Mouse (Mus musculus): Measurements from ENCODE around the gene Ror2. TPM values are rescaled to one million over a fixed set of nuclear protein-coding genes. Genes with fewer than 3 reads are reported as not detected.

Ror2 gene
- total RNA-seq, 1 experiment from 2014 or later = 0.35 TPM

- ATAC-seq (replicated peaks in 1 of 2; ENCODE audit: insufficient read depth in 1 of 2, low FRiP score in 2 of 2, low TSS enrichment in 1 of 2, low read depth in 1 of 2, poor library complexity in 2 of 2, severe bottlenecking in 2 of 2) = peak in 1 of 2 experiments; percentile 39; a peak in 1 of 4 replicates
These were observed 68.4 kb downstream of the Ror2 start for GRCm38 (mm10) chr13:53217396-53217975.

- 0 out of 4 replicates have a peak, but pooled peaks of 1 of the 2 experiments have one; percentile 53 for ATAC-seq (replicated peaks in 1 of 2; ENCODE audit: insufficient read depth in 1 of 2, low FRiP score in 2 of 2, low TSS enrichment in 1 of 2, low read depth in 1 of 2, poor library complexity in 2 of 2, severe bottlenecking in 2 of 2)
These were observed 73.8 kb downstream of the Ror2 start for GRCm38 (mm10) chr13:53211971-53212733.

- no peak for ATAC-seq (replicated peaks in 1 of 2; ENCODE audit: insufficient read depth in 1 of 2, low FRiP score in 2 of 2, low TSS enrichment in 1 of 2, low read depth in 1 of 2, poor library complexity in 2 of 2, severe bottlenecking in 2 of 2)
These were observed 77.4 kb downstream of the Ror2 start for GRCm38 (mm10) chr13:53208556-53208955.

GRCm38 (mm10) chr13:53205128-53205911, 80.6 kb downstream of the Ror2 start:
- no peak for ATAC-seq (replicated peaks in 1 of 2; ENCODE audit: insufficient read depth in 1 of 2, low FRiP score in 2 of 2, low TSS enrichment in 1 of 2, low read depth in 1 of 2, poor library complexity in 2 of 2, severe bottlenecking in 2 of 2)

- ATAC-seq (replicated peaks in 1 of 2; ENCODE audit: insufficient read depth in 1 of 2, low FRiP score in 2 of 2, low TSS enrichment in 1 of 2, low read depth in 1 of 2, poor library complexity in 2 of 2, severe bottlenecking in 2 of 2) = no peak
These were observed 83.5 kb downstream of the Ror2 start for GRCm38 (mm10) chr13:53202439-53202830.

- ATAC-seq (replicated peaks in 1 of 2; ENCODE audit: insufficient read depth in 1 of 2, low FRiP score in 2 of 2, low TSS enrichment in 1 of 2, low read depth in 1 of 2, poor library complexity in 2 of 2, severe bottlenecking in 2 of 2) = peak; percentile 77 to 79
These were observed 84.1 kb downstream of the Ror2 start for GRCm38 (mm10) chr13:53201628-53202438.

- ATAC-seq (replicated peaks in 1 of 2; ENCODE audit: insufficient read depth in 1 of 2, low FRiP score in 2 of 2, low TSS enrichment in 1 of 2, low read depth in 1 of 2, poor library complexity in 2 of 2, severe bottlenecking in 2 of 2) = no peak
These were observed 85.8 kb downstream of the Ror2 start for GRCm38 (mm10) chr13:53200121-53200520.

- ATAC-seq (replicated peaks in 1 of 2; ENCODE audit: insufficient read depth in 1 of 2, low FRiP score in 2 of 2, low TSS enrichment in 1 of 2, low read depth in 1 of 2, poor library complexity in 2 of 2, severe bottlenecking in 2 of 2) = no peak
These were observed 86.7 kb downstream of the Ror2 start for GRCm38 (mm10) chr13:53199262-53199661.

- ATAC-seq (replicated peaks in 1 of 2; ENCODE audit: insufficient read depth in 1 of 2, low FRiP score in 2 of 2, low TSS enrichment in 1 of 2, low read depth in 1 of 2, poor library complexity in 2 of 2, severe bottlenecking in 2 of 2) = no peak
These were observed 89.2 kb downstream of the Ror2 start for GRCm38 (mm10) chr13:53196690-53197089.

- ATAC-seq (replicated peaks in 1 of 2; ENCODE audit: insufficient read depth in 1 of 2, low FRiP score in 2 of 2, low TSS enrichment in 1 of 2, low read depth in 1 of 2, poor library complexity in 2 of 2, severe bottlenecking in 2 of 2) = no peak
These were observed 89.8 kb downstream of the Ror2 start for GRCm38 (mm10) chr13:53195951-53196677.

GRCm38 (mm10) chr13:53194306-53194705, 91.6 kb downstream of the Ror2 start:
- ATAC-seq (replicated peaks in 1 of 2; ENCODE audit: insufficient read depth in 1 of 2, low FRiP score in 2 of 2, low TSS enrichment in 1 of 2, low read depth in 1 of 2, poor library complexity in 2 of 2, severe bottlenecking in 2 of 2) = no peak

- no peak for ATAC-seq (replicated peaks in 1 of 2; ENCODE audit: insufficient read depth in 1 of 2, low FRiP score in 2 of 2, low TSS enrichment in 1 of 2, low read depth in 1 of 2, poor library complexity in 2 of 2, severe bottlenecking in 2 of 2)
These were observed 92.2 kb downstream of the Ror2 start for GRCm38 (mm10) chr13:53193713-53194112.

GRCm38 (mm10) chr13:53192286-53192685, 93.6 kb downstream of the Ror2 start:
- no peak for ATAC-seq (replicated peaks in 1 of 2; ENCODE audit: insufficient read depth in 1 of 2, low FRiP score in 2 of 2, low TSS enrichment in 1 of 2, low read depth in 1 of 2, poor library complexity in 2 of 2, severe bottlenecking in 2 of 2)

- no peak for ATAC-seq (replicated peaks in 1 of 2; ENCODE audit: insufficient read depth in 1 of 2, low FRiP score in 2 of 2, low TSS enrichment in 1 of 2, low read depth in 1 of 2, poor library complexity in 2 of 2, severe bottlenecking in 2 of 2)
These were observed 94.3 kb downstream of the Ror2 start for GRCm38 (mm10) chr13:53191657-53192056.

- ATAC-seq (replicated peaks in 1 of 2; ENCODE audit: insufficient read depth in 1 of 2, low FRiP score in 2 of 2, low TSS enrichment in 1 of 2, low read depth in 1 of 2, poor library complexity in 2 of 2, severe bottlenecking in 2 of 2) = no peak
These were observed 97.0 kb downstream of the Ror2 start for GRCm38 (mm10) chr13:53188935-53189334.

- no peak for ATAC-seq (replicated peaks in 1 of 2; ENCODE audit: insufficient read depth in 1 of 2, low FRiP score in 2 of 2, low TSS enrichment in 1 of 2, low read depth in 1 of 2, poor library complexity in 2 of 2, severe bottlenecking in 2 of 2)
These were observed 101.1 kb downstream of the Ror2 start for GRCm38 (mm10) chr13:53184858-53185257.

GRCm38 (mm10) chr13:53184149-53184548, 101.8 kb downstream of the Ror2 start:
- ATAC-seq (replicated peaks in 1 of 2; ENCODE audit: insufficient read depth in 1 of 2, low FRiP score in 2 of 2, low TSS enrichment in 1 of 2, low read depth in 1 of 2, poor library complexity in 2 of 2, severe bottlenecking in 2 of 2) = no peak

Measured in hematopoietic stem cell, adult 5-6 weeks (primary cell).